Mouse (Mus musculus) cerebellum, adult 8-10 months (tissue): Measurements from ENCODE around the gene Haus5.

ENCODE experiments used
- DNase-seq: peaks from one replicate; pipeline ENCODE4 v3.0.0; 2022

Haus5 gene

GRCm38 (mm10) chr7:30664529-30665200, at the start of gene Haus5:
TSS of gene Haus5 (minus strand) at chr7:30664994.
- peak; percentile 86 for DNase-seq

DNA sequence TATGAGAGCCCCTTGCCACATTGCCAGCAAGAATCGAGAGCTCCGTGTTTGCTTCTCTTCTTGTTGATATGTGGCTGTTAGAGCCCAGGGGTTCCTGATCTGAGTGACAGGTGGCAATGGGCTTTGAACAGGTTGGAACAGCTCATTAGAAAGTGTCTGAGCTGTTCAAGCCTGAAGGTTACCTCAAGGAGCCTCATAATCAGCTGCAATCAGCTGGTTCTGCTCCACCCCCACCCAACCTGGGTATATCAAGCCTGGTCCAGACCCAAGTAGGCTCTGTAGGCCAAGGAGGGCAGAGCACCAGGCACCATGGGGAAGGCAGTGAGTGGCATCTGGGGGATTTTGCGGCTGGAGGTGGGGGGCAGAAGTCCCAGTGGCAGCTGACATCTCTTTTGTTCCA, 47.1 kb upstream of the Haus5 start, which contains the start of gene Atp4a:
Gene Atp4a, plus strand, starts transcription at position 268 of the 400 bp plus-strand sequence.
- no peak for DNase-seq

DNA sequence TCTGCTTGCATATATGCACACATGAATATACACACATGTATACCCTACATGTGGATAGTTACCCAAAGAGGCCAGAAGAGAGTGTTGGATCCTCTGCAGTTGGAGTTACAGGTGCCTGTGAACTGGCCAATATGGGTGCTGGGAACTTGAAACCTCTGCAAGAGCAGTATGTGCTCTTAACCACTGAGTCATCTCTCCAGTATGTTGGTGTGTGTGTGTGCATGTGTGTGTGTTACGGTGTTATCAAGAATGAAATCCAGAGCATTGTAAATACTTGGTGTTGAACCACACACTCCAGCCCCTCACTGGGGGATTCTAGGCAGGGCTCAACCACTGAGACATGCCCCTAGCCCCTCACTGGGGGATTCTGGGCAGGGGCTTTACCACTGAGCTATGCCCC, 42.6 kb upstream of the Haus5 start:
- no peak for DNase-seq

DNA sequence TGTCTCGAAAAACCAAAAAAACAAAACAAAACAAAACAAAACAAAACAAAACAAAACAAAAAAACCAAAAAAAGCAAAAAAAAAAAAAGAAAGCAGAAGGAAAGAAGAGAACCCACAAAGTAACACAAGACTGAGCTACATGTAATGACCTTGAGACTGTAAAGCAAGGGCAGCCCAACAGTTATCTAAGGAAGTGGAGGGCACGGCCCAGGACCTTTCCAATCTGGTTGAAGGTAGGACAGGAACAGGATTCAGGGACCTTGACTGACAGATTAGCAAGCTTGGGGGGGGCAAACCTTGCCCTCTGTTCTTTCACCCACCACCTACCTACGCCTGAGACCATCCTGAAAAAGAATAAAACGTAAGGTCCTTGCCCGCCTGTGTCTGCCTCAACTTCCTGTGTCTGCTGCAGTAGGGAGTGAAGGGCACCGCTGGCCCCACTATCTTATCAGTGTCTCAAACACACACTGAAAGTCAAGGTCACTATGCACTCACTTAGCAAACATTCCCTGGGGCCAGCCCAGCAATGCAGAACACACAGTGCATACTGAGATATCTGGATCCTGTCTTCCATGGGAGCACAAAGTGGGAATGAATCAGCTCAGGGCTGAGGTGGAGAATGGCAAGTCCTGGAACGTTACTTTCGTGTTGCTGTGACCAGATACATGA, 41.6 kb upstream of the Haus5 start:
- DNase-seq, result no peak

GRCm38 (mm10) chr7:30698589-30698988, 33.8 kb upstream of the Haus5 start, which contains the start of gene 2200002J24Rik:
TSS of gene 2200002J24Rik (plus strand) at chr7:30698926.
- no peak for DNase-seq

DNA sequence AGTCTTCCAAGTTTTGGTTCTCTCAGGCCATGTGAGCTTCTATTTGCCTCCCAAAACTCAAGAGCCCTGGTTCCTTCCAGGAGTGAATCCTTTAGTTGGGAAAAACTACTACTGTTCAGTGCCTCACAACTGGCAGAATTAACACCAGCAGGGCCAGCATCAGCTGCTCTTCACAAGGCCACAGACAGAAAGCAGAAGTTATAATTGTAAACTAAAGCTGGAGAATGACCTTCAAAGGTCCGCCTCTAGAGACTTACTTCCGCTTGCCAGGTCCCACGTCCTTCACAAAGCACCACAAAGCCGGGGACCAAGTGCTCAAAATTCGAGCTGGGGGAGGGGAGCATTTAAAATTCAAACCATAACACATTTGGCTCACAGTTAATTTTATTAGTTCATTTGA, 33.3 kb upstream of the Haus5 start:
- DNase-seq, result no peak

GRCm38 (mm10) chr7:30688325-30688724, 23.5 kb upstream of the Haus5 start:
- no peak for DNase-seq

DNA sequence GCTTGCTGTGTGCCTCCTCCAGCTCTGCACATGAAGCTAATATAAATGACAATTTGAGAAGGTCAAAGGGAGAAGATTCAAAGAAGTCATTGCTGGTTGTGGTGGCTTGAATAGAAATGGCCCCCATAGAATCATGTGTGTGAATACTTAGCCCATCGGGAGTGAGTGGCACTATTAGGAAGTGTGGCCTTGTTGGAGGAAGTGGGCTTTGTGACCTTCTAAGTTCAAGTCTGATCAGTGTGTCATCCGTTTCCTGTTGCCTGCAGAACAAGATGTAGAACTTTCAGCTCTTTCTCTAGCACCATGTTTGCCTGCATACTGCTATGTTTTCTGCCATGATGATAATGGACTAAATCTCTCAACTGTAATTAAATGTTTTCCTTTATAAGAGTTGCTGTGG, 18.6 kb upstream of the Haus5 start:
- no peak for DNase-seq

GRCm38 (mm10) chr7:30681897-30682296, 17.1 kb upstream of the Haus5 start:
- no peak for DNase-seq

DNA sequence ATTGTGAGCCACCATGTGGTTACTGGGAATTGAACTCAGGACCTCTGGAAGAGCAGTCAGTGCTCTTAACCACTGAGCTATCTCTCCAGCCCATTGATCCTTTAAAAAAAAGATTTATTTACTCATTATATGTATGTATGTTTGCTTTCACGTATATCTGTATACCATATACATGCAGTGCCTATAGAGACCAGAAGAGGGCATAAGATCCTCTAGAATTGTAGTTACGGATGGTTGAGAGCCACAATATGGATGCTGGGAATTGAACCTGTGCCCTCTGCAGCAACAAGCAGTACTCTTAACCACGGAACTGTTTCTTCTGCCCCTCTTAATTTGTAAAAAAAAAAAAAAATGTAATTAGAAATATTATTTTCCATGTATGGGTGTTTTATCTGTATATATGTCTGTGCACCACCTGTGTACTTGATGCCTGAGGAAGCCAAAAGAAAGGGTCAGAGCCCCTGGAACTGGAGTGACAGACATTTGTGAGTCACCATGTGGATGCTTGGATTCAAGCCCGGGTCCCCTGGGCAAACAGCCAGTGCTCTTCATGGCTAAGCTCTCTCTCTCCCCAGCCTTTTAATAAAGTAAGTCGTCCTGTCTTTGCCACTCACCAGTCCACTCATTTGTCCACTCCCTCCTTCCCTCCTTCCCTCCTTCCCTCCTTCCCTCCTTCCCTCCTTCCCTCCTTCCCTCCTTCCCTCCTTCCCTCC, 13.6 kb upstream of the Haus5 start:
- peak; percentile 28 for DNase-seq

DNA sequence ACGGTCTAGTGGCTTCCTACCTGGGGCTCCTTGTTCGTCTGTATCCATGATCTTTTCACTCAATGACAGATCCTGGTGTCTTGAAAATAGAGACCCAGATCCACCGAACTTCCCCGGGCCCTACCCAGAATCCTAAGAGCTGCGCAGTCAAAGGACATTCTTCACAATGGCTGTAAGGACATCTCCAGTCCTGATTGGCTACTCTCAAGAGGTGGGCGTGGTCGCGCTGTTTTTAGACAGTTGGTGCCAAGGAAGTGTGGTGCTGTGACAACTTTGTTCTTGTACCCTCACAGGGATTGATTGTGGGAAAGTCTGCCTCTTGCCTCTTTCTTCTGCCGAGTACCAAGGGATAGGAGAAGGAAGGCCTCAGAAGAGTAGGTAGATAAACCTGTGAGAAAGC, 6.7 kb upstream of the Haus5 start, which contains the start of gene Pmis2:
Gene Pmis2, minus strand, starts transcription at position 126 of the 400 bp plus-strand sequence.
- no peak for DNase-seq

DNA sequence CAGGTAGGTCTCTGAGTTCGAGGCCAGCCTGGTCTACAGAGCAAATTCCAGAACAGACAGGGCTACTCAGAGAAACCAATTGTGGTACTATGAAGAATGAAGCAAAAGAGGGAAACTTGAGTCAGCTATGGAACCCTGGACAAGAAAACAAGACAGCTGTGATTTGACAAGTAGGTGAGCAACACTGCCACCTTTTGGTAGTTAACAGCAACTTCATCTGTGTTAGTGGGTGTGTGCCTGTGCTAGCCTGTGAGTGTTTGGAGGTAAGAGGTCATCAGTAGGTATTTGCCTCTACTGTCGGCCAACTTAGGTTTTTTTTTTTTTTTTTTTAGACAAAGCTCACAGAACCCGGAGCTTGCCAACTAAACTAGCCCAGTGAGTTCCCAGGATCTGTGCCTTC, 4.4 kb upstream of the Haus5 start:
- no peak for DNase-seq

GRCm38 (mm10) chr7:30665321-30665720, 527 bp upstream of the Haus5 start:
- no peak for DNase-seq

DNA sequence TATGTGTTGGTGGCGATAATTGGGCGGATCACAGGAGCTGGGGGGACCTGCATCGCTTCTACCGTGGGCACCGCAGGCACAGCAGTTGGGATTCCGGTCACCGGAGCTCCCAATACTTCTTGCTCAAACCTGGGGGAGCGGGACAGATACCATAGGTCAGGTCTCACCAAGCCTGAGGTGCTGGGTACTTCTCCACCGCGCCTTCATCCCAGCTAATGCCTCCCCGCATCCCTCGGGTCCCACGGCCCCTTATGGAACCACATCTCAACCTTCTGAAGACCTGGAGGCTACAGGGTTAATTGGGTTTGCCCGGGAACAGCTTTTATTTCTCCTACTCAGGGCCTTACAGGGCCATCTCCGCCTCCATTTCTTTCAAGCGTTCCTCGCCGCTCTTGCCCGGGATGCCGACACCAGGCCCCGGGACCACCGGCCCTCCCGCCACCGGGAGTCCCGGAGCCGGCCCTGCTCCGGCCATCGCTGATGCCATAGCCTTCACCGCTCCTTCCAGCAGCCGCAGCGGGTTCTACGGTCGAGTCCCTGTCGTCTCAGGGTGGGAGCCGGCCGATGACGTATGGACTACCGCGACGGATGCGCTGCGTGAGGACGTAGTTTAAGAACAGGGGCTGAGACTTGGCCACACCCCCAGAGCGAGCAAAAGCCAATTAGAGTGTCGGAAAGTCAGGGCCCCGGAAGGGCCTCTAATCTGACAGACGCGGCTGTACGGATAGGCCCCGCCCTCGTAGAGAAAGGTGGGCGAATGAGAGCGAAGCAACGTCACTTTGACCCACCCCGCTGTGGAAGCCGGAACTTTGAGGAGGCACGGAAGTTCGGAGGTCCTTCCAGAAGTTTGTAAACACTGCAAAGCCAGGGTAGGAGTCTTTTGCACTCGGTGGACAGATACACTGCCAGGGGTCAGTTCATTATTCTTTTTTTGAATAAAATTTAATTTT, 14.9 kb downstream of the Haus5 start, which contains the start of gene Rbm42:
Gene Rbm42, minus strand, starts transcription at position 727 of the 950 bp plus-strand sequence.
- peak; percentile 97 for DNase-seq

DNA sequence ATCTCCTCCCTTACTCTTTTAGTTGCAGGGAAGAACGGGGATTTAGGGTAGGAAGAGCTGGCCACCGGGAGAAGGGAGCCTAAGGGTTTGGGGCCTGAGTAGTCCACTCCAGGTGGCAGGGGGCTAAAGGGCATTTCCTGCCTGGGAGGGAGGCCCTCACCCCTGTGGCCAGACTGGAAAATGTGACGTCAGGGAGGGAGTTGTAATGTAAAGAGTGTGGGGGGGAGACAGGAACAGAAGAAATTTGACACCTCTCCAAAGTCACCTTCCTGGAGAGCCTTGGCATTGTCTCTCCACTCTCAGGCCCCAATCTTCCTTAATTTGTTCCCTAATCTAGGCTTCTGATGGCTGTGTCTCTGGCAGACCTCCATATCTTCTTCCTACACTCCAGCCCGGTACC, 25.7 kb downstream of the Haus5 start:
- DNase-seq, result no peak

GRCm38 (mm10) chr7:30636395-30636794, 28.4 kb downstream of the Haus5 start:
- DNase-seq, result no peak

DNA sequence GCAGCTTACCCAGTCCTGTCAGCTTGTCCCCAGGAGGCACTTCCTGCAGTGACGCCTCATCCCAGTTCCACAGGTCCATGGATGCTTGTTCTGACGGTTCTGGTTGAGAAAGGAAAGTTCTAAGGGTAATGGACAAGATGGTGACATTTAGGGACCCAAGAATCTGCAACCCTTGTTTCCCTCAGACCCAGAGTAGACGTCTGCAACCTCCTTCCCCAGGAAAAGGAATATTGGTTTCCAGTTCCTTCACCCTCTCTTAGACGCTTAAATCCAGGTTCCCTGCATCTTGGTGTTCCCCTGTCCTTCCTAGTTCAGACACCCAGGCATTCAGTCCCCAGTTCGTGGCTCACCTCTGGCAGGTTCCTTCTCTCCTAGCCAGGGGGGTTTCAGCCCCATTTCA, 29.0 kb downstream of the Haus5 start, which contains the start of gene Etv2:
Gene Etv2, minus strand, starts transcription at position 101 of the 400 bp plus-strand sequence.
- DNase-seq, result no peak

- DNase-seq, result no peak
These were observed 30.2 kb downstream of the Haus5 start for GRCm38 (mm10) chr7:30634621-30635020.

DNA sequence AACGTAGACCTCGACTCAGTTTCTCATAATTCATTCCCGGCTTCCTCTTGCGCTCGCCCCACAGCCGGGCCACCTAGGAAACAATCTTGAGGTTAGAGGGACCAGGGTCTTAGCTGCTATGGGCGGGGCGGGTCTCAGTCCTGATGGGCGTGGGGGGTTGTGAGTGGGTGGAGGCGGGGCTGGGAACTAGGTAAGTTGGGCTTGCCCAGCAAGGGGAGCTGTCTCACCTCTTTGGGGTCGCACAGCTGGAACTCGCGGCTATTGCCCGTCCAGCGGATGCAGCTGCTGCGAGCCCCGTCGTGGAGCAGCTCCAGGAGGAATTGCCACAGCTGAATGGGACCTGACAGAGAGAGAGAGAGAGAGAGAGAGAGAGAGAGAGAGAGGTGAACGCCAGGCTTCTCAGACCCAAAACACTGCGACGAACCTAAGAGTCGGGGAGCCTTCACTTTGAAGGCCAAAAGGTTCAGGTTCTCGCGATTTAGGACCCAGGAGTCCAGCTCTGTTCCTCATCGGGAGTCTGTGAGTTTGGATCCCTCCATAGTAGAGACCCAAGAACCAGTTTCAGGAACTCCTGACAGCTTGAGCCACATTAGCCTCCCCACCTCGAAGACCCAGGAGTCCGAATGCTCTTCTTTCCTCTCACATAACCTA, 30.9 kb downstream of the Haus5 start:
- DNase-seq, result no peak

GRCm38 (mm10) chr7:30629013-30629412, 35.8 kb downstream of the Haus5 start:
- DNase-seq, result no peak

- no peak for DNase-seq
These were observed 38.1 kb downstream of the Haus5 start for GRCm38 (mm10) chr7:30626647-30627046.
